Mouse (Mus musculus) myocyte (in vitro differentiated cells): Measurements from ENCODE around the gene Cep68. TPM values are rescaled to one million over a fixed set of nuclear protein-coding genes. Genes with fewer than 3 reads are reported as not detected.
A peak's percentile ranks its signal among the peaks of the same experiment; 100 is the strongest.

Experiments
- H3K27me3 ChIP-seq: one replicate; pipeline ENCODE4 v1.6.1; 2011; ENCODE audit not compliant: control insufficient read depth, insufficient read depth, insufficient read length
- H3K36me3 ChIP-seq: one replicate; pipeline ENCODE4 v1.6.1; 2011; ENCODE audit not compliant: control insufficient read depth, insufficient read depth
- H3K4me2 ChIP-seq: one replicate; pipeline ENCODE4 v1.6.1; 2011; ENCODE audit warnings: low read depth, control low read depth
- H3K4me3 ChIP-seq: one replicate; pipeline ENCODE4 v1.5.1; 2011; ENCODE audit warnings: mild to moderate bottlenecking, control low read depth, moderate library complexity
- H3K79me2 ChIP-seq: one replicate; pipeline ENCODE4 v1.6.1; 2011; ENCODE audit not compliant: control insufficient read depth, insufficient read depth
- H3ac ChIP-seq: one replicate; pipeline ENCODE4 v1.6.1; 2011; ENCODE audit not compliant: control insufficient read depth, insufficient read length
- CEBPB ChIP-seq: IDR thresholded peaks from 2 replicates; pipeline ENCODE4 v1.6.1; 2011; ENCODE audit warnings: mild to moderate bottlenecking, moderate library complexity; ENCODE audit not compliant: poor library complexity, insufficient read depth, severe bottlenecking
- E2F4 ChIP-seq: IDR thresholded peaks from one replicate; pipeline ENCODE4 v1.6.1; 2011; ENCODE audit warnings: mild to moderate bottlenecking, control low read depth, moderate library complexity; ENCODE audit not compliant: insufficient read depth
- MAX ChIP-seq: IDR thresholded peaks from one replicate; pipeline ENCODE4 v1.6.1; 2011; ENCODE audit warnings: low read depth, mild to moderate bottlenecking, control low read depth
- MYOD1 ChIP-seq, 3 experiments: IDR thresholded peaks; one replicate each; pipeline ENCODE4 v1.6.1; 2011; ENCODE audit warnings: control low read depth in 2 of 3, low read depth in 2 of 3, mild to moderate bottlenecking in 2 of 3, moderate library complexity in 1 of 3; ENCODE audit not compliant: insufficient read length in 2 of 3, control insufficient read depth in 1 of 3
- MYOG ChIP-seq, 3 experiments: IDR thresholded peaks; one replicate each; pipeline ENCODE4 v1.6.1; 2011; ENCODE audit warnings: control low read depth in 2 of 3, low read depth in 2 of 3, mild to moderate bottlenecking in 2 of 3; ENCODE audit not compliant: insufficient read length in 2 of 3, control insufficient read depth in 1 of 3, insufficient read depth in 1 of 3
- POLR2A ChIP-seq: IDR thresholded peaks from one replicate; pipeline ENCODE4 v1.6.1; 2011; ENCODE audit warnings: low read depth, mild to moderate bottlenecking, control low read depth, moderate library complexity; ENCODE audit not compliant: insufficient read length
- POLR2AphosphoS2 ChIP-seq: IDR thresholded peaks from one replicate; pipeline ENCODE4 v1.6.1; 2011; ENCODE audit warnings: low read depth, control low read depth; ENCODE audit not compliant: insufficient read length
- REST ChIP-seq: IDR thresholded peaks from one replicate; pipeline ENCODE4 v1.6.1; 2011; ENCODE audit warnings: mild to moderate bottlenecking, control low read depth, moderate library complexity; ENCODE audit not compliant: insufficient read depth, insufficient read length
- SRF ChIP-seq: IDR thresholded peaks from one replicate; pipeline ENCODE4 v1.6.1; 2011; ENCODE audit warnings: low read depth; ENCODE audit not compliant: control insufficient read depth, insufficient read length
- TCF12 ChIP-seq: IDR thresholded peaks from one replicate; pipeline ENCODE4 v1.6.1; 2011; ENCODE audit warnings: mild to moderate bottlenecking, control low read depth; ENCODE audit not compliant: poor library complexity, insufficient read depth, severe bottlenecking
- TCF3 ChIP-seq: IDR thresholded peaks from one replicate; pipeline ENCODE4 v1.6.1; 2011; ENCODE audit warnings: low read depth, control low read depth; ENCODE audit not compliant: insufficient read length
- USF1 ChIP-seq: IDR thresholded peaks from one replicate; pipeline ENCODE4 v1.6.1; 2011; ENCODE audit warnings: low read depth, mild to moderate bottlenecking, control low read depth, moderate library complexity
- polyA plus RNA-seq: library from polyadenylated mRNA; unstranded; fragments of >200 nt; fragmentation: generic; extraction: Trizol; gene quantifications from one replicate; pipeline ENCODE4 v1.2.1, GENCODE M21; 2012; ENCODE audit warnings: missing spikeins

The Cep68 gene
- polyA plus RNA-seq, 1 experiment, result 9.3 TPM

- H3ac ChIP-seq, result no peak overlapping the region
- no peak overlapping the region for H3K4me3 ChIP-seq
- no peaks in the 10 kb centered on the region for H3K27me3 ChIP-seq
Observed at GRCm38 (mm10) chr11:20262628-20263380, 13.6 kb upstream of the Cep68 start.

DNA sequence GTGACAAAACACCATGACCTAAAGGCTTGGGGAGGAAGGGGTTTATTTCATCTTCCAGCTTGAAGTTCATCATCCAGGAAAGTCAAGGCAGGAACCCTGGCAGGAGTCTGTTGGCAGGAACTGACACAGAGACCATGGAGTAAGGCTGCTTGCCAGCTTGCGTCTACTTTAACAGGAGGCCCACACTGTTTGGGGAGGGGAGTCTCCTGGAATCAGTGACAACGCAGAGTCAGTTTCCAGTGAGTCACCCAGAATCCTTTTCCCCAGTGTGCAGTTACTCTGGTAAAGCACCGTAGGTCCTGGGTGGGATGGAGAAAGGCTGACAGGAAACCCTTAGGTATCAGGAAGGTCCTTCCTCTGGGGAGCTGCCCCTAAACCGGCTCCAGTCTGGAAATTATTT, 5.6 kb upstream of the Cep68 start:
- Histone ChIP-seq H3ac (no peak overlapping the region), H3K4me2 (no peak overlapping the region), H3K36me3 (no peaks in the 10 kb centered on the region), H3K4me3 (no peak overlapping the region), H3K27me3 (no peaks in the 10 kb centered on the region), H3K79me2 (no peaks in the 10 kb centered on the region)
- TF ChIP-seq CEBPB, result no peak
- no peak for TF ChIP-seq MYOD1 (IDR thresholded peaks at IDR 0.05; ENCODE audit: control insufficient read depth in 1 of 3, insufficient read length in 2 of 3, low read depth in 2 of 3)
- no peak for TF ChIP-seq USF1
- TF ChIP-seq E2F4, result no peak
- no peak for TF ChIP-seq REST
- no peak for TF ChIP-seq MAX
- TF ChIP-seq TCF12, result no peak
- no peak for TF ChIP-seq TCF3
- no peak for TF ChIP-seq MYOG (IDR thresholded peaks at IDR 0.05; ENCODE audit: control insufficient read depth in 1 of 3, insufficient read depth in 1 of 3, insufficient read length in 2 of 3, low read depth in 2 of 3)
- TF ChIP-seq POLR2AphosphoS2, result no peak
- no peak for TF ChIP-seq SRF
- TF ChIP-seq POLR2A, result no peak

More at GRCm38 (mm10) chr11:20262628-20263380, 13.6 kb upstream of the Cep68 start:
- H3K4me2 ChIP-seq, result no peak overlapping the region
- H3K79me2 ChIP-seq, result no peaks in the 10 kb centered on the region
- no peaks in the 10 kb centered on the region for H3K36me3 ChIP-seq
- TF ChIP-seq POLR2AphosphoS2 (no peak), MAX (no peak), CEBPB (no peak), SRF (no peak), USF1 (no peak), REST (no peak), TCF12 (no peak), MYOD1 (IDR thresholded peaks at IDR 0.05; ENCODE audit: control insufficient read depth in 1 of 3, insufficient read length in 2 of 3, low read depth in 2 of 3) (no peak)

GRCm38 (mm10) chr11:20253088-20253487, 3.9 kb upstream of the Cep68 start:
- no peak overlapping the region for H3K4me2 ChIP-seq
- H3ac ChIP-seq, result no peak overlapping the region
- no peak overlapping the region for H3K4me3 ChIP-seq
- H3K27me3 ChIP-seq, result no peaks in the 10 kb centered on the region
- TF ChIP-seq TCF3, result no peak
- TF ChIP-seq POLR2A, result no peak
- no peak for TF ChIP-seq MAX
- TF ChIP-seq POLR2AphosphoS2, result no peak
- TF ChIP-seq MYOG (IDR thresholded peaks at IDR 0.05; ENCODE audit: control insufficient read depth in 1 of 3, insufficient read depth in 1 of 3, insufficient read length in 2 of 3, low read depth in 2 of 3), result no peak
- TF ChIP-seq USF1, result no peak
- TF ChIP-seq CEBPB, result peak; percentile 70; the same call in 1 of the 2 replicates
- H3K79me2 ChIP-seq, result peaks cover 5% of the 10 kb centered on the region
- no peaks in the 10 kb centered on the region for H3K36me3 ChIP-seq

GRCm38 (mm10) chr11:20250476-20251178, 1.4 kb upstream of the Cep68 start:
- Histone ChIP-seq H3K4me2 (peak overlapping the region; percentile 81), H3K36me3 (no peaks in the 10 kb centered on the region), H3K4me3 (peak overlapping the region; percentile 47), H3ac (no peak overlapping the region), H3K79me2 (peaks cover 23% of the 10 kb centered on the region), H3K27me3 (no peaks in the 10 kb centered on the region)
- TF ChIP-seq MYOG (IDR thresholded peaks at IDR 0.05; ENCODE audit: control insufficient read depth in 1 of 3, insufficient read depth in 1 of 3, insufficient read length in 2 of 3, low read depth in 2 of 3), result no peak
- TF ChIP-seq POLR2A, result no peak
- no peak for TF ChIP-seq REST
- TF ChIP-seq TCF12, result no peak
- TF ChIP-seq MYOD1 (IDR thresholded peaks at IDR 0.05; ENCODE audit: control insufficient read depth in 1 of 3, insufficient read length in 2 of 3, low read depth in 2 of 3), result no peak
- TF ChIP-seq USF1, result no peak
- TF ChIP-seq TCF3, result no peak
- no peak for TF ChIP-seq E2F4
- no peak for TF ChIP-seq POLR2AphosphoS2
- no peak for TF ChIP-seq CEBPB
- TF ChIP-seq MAX, result no peak
- no peak for TF ChIP-seq SRF
